Mouse (Mus musculus): ENCODE data around the gene Gm6309.
"Not testable (repeated sequence)": the region's sequence is repeated elsewhere in the genome, so short reads cannot be mapped to it uniquely, and the experiment has no call there.

GRCm38 (mm10) chr5:146158326-146158725 lies 12.2 kb downstream of the Gm6309 start:
- not testable (repeated sequence) for TF ChIP-seq POLR2A (IDR thresholded peaks at IDR 0.05; ENCODE audit: control insufficient read depth, extremely low read depth, insufficient read depth, low read length, poor library complexity); CTCF (IDR thresholded peaks at IDR 0.05; ENCODE audit: borderline replicate concordance, control insufficient read depth, extremely low read depth, insufficient read depth, low read length, poor library complexity)

Measured in thymus, adult 2 months (tissue).